Mouse (Mus musculus) urinary bladder, postnatal 10 days (tissue): ENCODE results near the gene Nrgn.

Source experiments
- DNase-seq: peaks from one replicate; pipeline ENCODE4 v3.0.0; 2022; ENCODE audit warnings: low spot score

The Nrgn gene

DNA sequence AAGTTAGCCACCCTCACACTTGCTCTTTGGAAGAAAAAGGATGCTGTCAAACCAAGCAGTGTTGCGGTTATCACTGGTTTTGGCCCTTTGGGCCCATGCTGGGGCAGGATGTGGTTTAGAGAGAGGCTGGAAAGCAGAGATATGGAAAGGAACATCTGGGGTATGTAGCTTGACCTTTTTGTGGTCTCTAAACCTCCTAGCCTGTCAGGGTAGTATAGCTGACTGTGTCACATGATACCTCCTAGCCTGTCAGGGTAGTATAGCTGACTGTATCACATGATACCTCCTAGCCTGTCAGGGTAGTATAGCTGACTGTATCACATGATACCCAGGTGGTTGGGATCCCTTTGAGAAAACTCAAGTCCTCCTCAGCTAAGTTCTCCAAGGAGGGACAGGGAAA is 1.6 kb upstream of the Nrgn start:
- no peak for DNase-seq

DNA sequence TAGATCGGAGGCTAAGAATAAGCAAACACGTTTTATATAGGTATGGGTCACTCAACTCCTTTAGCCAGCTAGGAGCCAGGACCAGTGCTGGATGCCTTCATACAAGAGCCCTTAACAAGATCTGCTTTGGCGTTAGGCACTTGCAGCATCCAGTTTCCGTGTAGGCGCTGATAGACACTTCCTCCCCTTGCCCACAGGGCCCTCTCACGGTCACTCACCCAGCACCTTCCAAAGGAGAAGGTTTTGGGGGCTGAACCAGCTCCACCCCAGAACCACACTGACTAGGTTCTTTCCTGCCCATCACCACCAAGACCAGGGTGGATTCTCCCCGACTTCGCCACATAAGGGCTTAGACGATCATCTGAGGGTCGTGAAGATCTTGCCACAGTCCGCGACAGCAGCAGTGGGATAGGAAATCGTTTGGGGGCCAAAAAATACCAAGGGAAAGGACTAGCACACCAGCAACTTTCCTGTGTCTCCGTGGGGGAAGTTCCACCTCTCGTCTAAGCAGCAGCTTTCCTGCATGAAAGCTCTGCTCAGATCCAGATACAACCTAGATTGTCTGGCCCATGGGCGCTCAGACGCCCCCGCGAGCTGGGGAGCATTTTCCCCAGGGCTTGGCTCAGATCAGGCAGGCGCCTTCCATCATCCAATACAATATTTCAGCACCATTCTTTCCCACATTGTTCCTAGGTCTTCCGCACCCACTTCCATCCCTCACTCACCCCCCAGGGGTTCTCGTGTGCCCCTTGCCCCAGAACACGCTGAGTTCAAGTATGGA is 763 bp downstream of the Nrgn start:
- DNase-seq = no peak

DNA sequence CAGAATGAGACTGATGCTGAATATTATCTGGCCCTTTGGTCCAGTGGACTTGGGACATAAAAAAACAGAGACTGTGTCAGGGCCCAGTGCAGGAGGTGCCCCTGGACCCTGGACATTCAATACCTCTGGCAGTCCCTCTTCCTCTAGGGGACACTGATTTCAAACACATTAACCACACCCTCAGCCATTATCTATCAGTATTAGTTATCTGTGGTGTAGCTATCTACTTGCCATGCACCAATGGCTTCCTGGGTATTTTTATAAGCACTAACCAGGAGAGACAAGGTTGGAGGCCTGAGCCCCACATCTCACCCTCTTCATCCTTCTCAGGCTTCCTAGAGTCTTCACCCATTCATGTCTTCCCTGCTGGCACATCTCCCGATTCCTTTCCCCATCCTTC is 2.3 kb downstream of the Nrgn start:
- DNase-seq = no peak

DNA sequence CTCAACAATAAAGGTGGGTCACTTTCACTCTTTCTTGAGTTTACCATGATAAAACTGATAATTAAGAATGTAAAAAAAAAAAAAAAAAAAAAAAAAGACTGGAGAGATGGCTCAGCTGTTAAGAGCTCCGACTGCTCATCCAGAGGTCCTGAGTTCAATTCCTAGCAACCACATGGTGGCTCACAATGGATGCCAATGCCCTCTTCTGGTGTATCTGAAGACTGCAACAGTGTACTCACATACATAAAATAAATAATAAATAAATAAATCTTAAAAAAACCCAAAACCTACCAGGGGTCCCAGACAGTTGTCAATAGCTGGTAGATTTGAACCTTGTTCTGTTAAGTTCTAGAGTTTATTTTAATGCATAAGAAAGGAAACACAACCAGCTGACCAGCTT is 5.8 kb downstream of the Nrgn start:
- no peak for DNase-seq

DNA sequence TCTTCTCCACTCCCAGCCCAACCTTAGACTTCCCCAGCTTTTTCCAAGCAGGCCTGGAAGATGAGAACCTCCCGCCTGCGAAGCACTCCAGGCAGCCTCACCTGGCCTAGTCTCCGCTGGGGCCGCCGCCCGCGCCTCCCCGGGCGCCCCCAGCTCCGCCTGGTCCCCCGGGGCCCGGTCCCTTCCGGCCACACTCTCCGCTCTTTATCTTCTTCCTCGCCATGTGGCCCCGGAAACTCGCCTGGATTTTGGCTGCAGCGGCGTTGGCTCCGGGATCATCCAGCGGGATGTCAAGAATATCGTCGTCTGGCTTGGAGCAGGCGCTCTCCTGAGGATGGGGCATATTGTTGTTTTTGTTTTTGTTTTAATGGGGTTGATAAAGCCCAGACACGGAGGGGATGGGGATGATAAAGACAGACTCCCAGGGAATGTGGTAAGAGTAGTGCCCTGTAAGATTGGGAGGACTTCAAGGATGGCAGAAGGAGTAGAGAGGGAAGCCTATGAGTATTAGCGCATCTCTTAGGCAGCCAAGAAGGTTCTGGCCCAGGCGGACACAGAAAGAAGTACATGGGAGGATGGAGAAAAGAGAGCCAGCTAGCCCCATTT is 6.8 kb downstream of the Nrgn start:
- no peak for DNase-seq

DNA sequence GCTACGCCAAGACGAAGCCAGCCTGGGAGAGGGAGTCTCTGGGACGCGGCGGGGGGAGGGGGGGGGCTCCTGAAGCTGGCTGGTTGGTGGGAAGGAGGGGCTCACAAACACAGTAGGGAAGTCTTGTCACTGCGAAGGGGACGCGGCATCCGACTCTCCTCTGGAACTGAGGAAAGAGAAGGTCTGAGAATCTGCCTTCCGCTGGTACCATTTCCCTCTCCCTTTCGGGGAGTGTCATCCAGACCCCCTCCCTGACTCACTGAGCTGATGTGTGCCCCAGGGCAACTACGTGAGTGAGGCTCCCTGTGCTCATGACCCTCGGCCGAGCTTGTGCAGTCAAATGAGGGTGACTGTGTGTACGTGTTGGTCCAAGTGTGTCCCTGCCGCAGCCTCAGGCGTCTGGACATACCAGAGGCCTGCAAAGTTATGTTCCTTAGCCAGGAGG is 7.5 kb downstream of the Nrgn start:
- no peak for DNase-seq

DNA sequence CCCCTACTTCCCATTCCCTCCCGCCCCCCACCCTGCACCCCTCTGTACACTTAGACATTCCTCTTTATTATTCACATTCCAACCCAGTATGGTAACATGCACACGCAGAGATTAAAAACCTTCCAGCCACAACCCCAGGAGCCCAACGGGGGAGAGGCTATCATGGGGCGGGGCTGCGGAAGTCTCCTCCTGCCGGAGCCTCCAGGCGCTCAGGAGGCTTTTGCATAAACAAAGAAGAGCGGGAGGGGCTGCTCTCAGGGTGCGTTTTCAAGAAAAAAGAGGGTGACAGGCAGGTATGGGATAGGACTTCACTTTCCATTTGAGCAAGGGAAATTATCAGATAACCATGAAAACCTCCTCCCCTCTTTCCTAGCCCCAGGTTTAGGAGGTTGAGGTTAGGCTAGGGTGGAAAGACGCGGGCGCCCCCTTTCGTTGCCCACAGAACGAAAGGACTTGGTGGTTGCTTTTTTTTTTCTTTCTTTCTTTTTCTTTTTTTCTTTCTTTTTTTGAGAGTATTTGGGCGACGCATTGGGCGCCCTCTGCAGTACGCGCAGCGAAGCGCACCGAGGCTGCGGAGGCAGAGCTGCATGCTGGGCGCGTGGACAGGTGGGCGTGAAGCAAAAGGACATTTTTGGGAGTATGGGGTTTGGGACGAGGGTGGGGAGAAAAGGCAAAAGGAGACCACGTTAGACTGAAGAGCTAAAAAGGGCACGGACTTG is 8.1 kb downstream of the Nrgn start:
- DNase-seq = no peak

DNA sequence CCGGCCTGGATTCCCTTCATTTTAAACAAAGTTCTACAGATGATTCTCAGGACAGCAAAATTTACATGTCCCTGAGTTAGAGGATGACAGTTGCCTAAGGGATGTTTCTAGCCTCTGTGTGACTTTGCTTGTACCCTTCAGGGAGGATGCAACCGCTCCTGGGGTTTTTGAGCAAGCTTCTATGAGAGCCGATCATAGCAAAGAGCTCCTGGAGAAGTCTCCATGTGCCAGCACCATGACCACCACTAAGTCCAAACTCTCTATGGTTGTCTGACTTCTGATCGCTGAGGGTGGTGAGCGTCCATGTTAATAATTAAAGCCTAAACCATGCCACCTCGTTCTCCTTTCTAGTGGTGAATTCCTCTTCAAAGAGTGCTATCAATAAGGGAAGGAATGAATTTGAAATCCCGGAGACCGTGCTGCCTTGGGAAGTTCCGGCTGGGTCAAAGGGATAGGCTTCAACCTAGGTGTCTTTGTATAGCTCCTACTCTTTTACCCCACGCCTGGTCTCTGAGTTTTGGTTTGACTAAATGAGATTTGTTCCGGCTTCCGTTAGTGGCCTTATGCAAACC is 8.7 kb downstream of the Nrgn start:
- DNase-seq = no peak

DNA sequence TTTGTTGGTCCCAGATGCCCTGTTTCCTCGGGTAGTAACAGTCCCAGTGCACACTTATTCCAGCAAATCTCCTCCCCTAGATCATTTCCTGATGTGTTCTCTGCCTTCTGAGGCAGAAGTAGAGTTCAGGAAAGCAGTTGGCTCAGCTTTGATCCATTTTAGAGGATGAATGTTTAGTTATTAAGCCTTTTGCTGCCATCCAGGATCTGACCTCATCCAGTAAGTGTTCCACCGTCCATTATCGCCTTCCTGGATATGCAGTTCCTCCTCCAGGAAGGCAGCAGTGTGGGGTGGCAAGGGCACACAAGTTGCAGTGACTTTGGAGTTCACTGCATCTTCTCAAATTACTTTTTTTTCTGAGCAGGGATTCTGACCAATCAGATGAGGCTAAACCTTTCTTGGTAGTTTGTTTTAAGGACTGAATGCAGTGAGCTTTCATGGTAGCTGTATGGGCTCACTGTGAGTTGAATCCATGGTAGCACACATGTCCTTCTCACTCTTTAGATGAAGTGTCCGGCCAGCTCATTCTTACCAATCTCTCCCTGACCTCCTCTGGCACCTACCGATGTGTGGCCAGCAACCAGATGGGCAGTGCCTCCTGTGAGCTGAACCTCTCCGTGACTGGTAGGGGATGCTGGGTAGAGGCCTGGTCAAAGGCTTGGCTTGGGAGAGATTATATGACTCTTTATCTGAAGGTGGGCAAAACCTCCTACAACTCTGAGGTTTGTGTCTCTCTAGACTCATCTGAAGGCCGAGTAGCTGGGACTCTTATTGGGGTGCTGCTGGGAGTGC is 10.7 kb downstream of the Nrgn start:
- DNase-seq = no peak

DNA sequence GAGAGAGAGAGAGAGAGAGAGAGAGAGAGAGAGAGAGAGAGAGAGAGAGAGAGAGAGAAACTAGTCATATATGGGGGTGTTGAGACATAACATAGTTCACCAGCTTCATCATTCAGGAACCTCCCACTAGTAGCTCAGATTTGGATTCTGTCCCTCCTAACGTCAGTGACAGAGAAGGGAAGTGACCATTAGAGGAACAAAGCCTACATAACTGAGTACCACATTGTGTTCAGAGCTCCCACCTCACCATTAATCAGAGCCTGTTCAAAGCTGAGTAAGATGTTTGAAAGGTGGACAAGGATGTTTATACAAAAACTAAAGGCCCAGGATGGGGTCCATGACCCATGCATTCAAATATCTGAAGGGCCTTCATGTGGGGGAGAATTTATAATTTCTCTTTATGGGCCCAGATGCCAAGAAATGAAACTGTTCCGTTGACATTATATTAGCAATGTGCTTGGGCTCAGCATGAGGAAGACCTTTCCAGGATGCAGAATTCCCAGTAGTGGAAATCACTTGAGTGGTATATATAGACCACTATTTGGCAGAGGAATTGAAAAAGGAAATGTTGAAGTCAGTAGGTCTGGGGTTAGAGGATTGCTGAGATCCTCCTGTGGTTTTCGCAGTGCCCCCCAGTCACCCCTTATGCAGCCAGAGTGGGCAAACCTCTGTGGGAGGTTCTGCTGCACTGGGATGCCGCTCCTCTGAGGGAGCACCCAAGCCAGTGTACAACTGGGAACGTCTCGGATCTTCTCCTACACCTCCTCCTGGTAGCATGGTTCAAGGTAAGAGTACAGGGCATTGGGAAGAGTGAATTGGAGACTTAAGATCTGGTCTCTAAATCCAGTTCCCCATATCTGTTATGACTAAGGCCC is 11.8 kb downstream of the Nrgn start:
- DNase-seq = no peak

DNA sequence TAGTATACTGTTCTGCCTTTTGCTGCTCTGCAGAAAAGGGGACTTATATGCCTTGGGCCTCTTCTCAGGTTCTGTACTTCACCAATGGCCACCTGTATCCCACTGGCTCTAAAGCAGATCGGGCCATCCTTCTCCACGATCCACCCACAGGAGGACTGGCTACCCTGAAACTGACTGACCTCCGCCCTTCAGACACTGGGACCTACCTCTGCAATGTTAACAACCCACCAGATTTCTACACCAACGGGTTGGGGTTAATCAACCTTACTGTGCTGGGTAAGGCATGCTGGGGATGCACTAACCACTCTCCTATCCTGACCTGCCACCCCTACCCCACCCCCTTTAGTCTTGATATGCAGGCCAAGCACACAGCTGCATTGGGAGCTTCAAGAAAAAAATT is 12.5 kb downstream of the Nrgn start:
- DNase-seq = no peak

DNA sequence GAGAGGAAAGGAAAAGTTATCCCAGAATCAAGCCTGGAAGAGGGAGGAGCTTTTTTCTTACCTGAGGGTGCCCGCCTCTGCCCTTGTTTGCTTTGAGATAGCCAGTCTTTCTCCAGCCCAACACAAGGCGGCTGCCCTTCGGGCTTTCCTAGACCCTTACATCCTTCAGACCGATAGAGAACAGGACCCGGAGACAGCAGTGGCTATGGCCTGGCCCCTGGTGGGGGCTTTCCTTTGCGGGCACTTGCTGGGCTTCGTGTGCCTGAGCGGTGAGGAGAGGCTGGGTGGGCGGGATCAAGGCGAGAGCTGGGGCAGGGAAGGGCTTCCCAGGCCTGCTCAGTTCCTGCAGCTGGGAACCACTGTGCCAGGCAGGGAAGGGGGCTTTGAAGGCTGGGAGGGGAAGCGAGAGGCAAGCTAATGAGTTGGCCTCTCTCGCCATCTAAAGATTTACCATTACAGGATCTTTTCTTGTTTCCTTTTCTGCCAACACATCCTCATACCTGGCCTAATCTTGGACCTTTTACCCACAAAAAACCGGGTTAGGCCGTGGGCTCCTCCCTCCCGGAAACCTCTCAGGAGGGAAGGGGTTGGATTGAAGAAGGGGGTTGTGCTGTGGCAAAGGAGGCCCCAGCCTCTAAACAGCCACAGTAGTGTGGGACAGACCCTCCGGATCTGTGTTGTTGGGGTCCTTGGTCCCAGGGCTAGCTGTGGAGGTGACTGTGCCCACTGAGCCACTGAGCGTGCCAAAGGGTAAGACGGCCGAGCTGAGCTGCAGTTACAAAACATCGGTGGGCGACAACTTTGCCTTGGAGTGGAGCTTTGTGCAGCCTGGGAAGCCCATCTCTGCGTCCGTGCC is 13.3 kb downstream of the Nrgn start, which contains the start of gene Vsig2:
TSS of gene Vsig2 (plus strand) at position 86 of the 856 bp plus-strand sequence.
- no peak for DNase-seq

DNA sequence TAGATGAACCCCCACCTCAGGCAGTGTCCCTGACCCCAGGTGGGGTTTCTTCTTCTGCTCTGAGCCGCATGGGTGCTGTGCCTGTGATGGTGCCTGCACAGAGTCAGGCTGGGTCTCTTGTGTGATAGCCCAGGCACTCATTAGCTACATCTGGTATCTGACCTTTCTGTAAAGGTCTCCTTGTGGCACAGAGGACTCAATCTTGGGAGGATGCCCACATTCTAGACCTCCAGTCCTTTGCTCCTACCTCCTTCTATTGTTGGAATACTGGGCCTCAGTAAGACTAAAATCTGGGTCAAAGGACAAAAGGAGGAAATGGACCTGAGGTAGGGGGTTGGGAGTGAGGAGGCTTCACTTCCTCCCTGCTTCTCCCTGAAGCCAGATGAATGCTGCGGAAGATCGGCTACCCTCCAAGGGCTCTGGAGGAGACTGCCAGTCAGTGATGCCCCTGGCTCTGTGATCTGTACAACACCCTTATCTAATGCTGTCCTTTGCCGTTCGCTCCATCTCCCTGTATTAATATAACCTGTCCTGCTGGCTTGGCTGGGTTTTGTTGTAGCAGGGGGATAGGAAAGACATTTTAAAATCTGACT is 14.9 kb downstream of the Nrgn start:
- DNase-seq = no peak

DNA sequence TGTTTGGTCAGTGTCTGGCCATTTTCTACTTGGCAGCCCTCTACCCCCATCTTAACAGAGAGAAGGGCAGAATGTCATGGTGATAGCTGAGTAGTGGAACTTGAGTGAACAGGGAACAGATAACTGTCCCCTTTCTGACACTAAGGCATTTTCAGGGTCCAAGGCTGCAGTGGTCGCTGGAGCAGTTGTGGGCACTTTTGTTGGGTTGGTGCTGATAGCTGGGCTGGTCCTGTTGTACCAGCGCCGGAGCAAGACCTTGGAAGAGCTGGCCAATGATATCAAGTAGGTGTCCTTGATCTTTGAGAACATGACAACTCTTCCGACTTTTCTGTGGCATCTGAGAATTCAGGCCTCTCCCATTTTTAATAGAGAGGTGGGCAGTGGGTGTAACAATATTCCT is 15.9 kb downstream of the Nrgn start:
- DNase-seq = no peak

DNA sequence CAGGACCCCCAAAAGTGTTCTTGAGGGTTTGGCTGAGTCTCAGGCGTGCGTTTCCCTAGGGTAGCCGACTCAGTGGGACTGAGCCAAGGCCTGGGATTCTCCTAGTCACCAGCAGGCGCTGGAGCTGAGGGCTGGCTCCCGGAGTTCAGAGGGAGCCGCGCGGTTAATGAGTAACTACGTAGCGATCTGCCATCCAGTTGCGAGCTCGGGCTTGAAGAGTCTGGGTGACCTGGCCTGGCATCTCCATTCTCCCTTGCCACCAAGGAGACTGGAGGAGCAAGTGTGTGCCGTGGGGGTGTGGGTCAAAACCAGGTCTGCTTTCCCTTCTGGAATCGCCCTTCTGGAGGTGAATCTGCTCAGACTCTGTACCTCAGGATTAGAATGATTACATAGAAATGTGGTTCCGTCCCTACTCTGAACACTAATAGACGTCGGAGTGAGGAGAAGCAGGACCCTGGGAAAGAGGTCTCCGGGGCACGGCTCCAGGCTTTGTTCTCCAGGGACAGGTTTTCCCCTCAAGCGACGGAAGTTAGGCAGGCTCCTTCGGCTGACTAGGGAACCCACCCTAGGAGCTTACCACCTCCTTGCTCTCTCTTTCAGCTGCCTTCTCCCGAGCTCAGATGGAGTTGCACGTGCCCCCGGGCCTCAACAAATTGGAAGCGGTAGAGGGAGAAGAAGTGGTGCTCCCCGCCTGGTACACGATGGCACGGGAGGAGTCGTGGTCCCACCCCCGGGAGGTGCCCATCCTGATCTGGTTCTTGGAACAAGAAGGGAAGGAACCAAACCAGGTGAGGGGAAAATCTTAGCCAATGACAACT is 21.6 kb downstream of the Nrgn start:
- no peak for DNase-seq

DNA sequence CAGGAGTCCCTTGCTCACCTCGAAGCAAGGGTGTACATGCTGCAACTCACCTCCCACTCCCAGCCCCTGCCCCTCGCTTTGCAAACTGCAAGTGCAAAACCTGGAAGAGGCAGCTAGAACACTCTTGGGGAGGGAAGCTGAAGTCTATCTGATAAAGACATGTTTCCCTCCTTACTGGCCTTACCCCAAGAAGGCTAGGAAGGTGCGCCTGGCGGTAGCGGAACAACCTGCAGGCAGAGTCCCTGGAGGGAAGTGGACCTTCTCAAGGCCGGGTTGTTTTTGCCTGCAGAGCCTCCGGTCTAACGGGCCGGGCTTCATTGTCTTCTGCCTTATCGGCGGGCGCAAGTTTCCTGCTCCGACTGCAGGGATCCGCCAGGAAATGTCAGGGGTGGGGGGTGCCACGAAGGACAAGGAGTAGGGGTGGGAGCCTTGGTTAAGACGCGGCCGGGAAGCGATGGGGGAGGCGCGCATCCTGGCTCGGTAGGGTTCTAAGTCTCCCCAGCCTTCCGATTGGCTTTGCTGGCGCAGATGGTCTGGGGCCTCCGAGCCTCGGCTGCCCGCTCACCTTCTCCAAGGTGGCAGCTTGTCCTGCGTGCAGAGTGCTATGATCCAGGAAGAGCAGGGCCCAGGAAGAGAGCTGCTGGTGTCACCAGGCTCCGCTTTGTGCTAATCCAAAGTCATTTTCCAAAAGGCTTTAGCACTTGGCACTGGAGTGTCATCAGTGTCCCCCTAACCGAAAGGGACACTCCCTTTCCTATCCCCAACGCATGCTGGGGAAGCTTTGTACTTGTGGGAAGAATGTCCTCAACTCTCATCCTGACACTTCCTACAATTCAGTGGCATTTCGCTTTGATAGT is 22.4 kb downstream of the Nrgn start:
- no peak for DNase-seq

DNA sequence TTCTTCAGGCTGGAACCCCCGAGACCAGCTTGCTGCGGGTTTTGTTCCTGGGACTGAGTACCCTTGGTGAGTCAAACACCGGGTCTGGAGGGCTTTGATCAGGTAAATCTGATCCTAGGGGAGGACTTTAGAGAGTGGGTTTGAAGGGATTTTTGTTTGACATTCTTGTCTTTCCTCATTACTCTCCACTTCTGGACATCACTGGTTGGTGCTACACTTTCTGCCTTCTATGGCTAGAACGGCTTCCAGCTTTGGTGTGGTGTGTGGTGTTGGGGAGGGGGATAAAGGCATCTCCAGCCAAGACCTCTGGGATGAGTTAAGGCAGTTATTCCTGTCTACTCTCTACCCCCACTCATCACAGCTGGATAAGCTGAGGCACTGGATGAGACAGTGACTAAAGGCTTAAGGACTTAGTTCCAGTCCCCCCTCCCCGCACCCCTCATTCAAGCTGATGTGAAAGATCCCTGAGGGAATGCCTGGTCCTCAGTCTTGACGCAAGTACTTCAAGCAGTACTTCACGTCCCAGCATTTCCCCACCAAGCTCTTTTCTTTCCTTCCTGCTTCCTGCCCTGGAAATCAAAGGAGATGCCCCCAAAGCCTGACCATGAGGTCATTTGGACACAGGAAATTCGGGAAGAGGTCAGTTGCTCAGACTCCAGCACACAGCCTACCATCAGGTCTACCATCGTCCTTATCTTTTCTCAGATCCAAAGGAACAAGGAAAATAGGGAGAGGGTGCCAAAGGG is 24.3 kb downstream of the Nrgn start:
- DNase-seq = no peak
